Mouse (Mus musculus) stomach, postnatal 0 days (tissue): ENCODE results near the gene Med10. TPM values are rescaled to one million over a fixed set of nuclear protein-coding genes. Genes with fewer than 3 reads are reported as not detected.

ENCODE experiments used
- ATAC-seq: fragments of 200-750 bp; cut with Nextera tagmentation; 2 replicates; pipeline ENCODE4 v1.8.0; 2017; ENCODE audit not compliant: low FRiP score, low TSS enrichment
- DNase-seq: peaks from one replicate; pipeline ENCODE4 v3.0.0-alpha.2; 2016; ENCODE audit warnings: low spot score
- H3K27ac ChIP-seq: fragments of 300-500 bp; sonication (generic); replicated peaks from 2 replicates; pipeline ENCODE4 v1.5.1; 2014; ENCODE audit warnings: mild to moderate bottlenecking, control low read depth
- H3K27me3 ChIP-seq: fragments of 300-500 bp; sonication (generic); 2 replicates; pipeline ENCODE4 v1.6.1; 2014; ENCODE audit warnings: low read length; ENCODE audit not compliant: control insufficient read depth, insufficient read depth
- H3K36me3 ChIP-seq: fragments of 300-500 bp; sonication (generic); 2 replicates; pipeline ENCODE4 v1.6.1; 2014; ENCODE audit warnings: low read length, mixed read lengths; ENCODE audit not compliant: control insufficient read depth, insufficient read depth
- H3K4me1 ChIP-seq: fragments of 300-500 bp; sonication (generic); replicated peaks from 2 replicates; pipeline ENCODE4 v1.6.1; 2014; ENCODE audit warnings: antibody characterized with exemption; ENCODE audit not compliant: control insufficient read depth, insufficient read depth
- H3K4me2 ChIP-seq: fragments of 300-500 bp; sonication (generic); replicated peaks from 2 replicates; pipeline ENCODE4 v1.6.1; 2014; ENCODE audit warnings: low read depth, mild to moderate bottlenecking, control low read depth, moderate library complexity
- H3K4me3 ChIP-seq: fragments of 300-500 bp; sonication (generic); 2 replicates; pipeline ENCODE4 v1.5.1; 2014; ENCODE audit warnings: low read depth, low read length, control low read depth
- H3K9ac ChIP-seq: fragments of 300-500 bp; sonication (generic); 2 replicates; pipeline ENCODE4 v1.6.1; 2014; ENCODE audit warnings: mild to moderate bottlenecking, low read length, control low read depth, mixed read lengths
- H3K9me3 ChIP-seq: fragments of 300-500 bp; sonication (generic); 2 replicates; pipeline ENCODE4 v1.6.1; 2016; ENCODE audit warnings: low read length; ENCODE audit not compliant: control insufficient read depth
- CTCF ChIP-seq: IDR thresholded peaks from 2 replicates; pipeline ENCODE4 v1.5.1; 2016; ENCODE audit warnings: antibody characterized with exemption, low read depth, mild to moderate bottlenecking, moderate library complexity
- EP300 ChIP-seq: optimal IDR thresholded peaks from 2 replicates; pipeline ENCODE3; 2016; ENCODE audit warnings: antibody characterized with exemption
- WGBS: fragments of 180-500 bp; shearing (Covaris S2); extraction: QIAGEN DNeasy Blood & Tissue Kit; methylation state at CpG from one replicate; pipeline ENCODE4 v1.1.7; 2014; 5-methylcytosine and 5-hydroxymethylcytosine counted together
- polyA plus RNA-seq: library from polyadenylated mRNA; unstranded; fragments of >200 nt; fragmentation: Nextera tagmentation; extraction: Ambion mirVana; gene quantifications from 2 replicates; pipeline ENCODE4 v1.2.1, GENCODE M21; 2015

Gene Med10
- polyA plus RNA-seq, 1 experiment from 2014 or later: 102 TPM

DNA sequence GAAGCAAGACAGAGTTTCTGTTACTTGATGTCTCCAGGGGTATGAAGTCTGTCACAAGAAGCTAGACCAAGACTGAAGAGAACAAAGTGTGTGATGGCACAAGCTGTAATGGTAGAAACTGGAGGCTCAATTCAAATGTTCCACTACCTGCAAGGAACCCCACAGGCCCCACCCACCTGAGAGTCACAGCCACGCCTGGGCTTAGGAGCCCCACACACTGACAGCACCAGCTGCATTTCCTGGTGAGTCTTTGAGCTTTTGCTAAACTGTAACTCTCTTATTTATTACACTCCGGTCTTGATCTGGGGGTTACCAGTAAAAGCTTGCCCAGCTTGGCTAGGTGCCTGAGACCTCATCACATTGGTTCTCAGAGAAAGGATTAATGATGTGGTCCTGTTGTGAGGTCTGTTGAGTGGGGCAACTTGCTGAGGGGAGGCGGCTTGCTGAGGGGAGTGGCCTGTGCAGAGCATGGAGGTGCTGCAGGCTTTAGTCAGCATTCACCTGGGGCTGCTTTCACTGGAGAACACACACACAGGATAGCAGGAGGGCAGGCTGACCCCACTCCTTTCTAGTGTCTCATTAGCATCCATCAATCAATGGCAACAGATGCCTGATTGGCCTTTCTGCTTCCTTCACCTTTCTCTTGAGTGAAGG is 19.1 kb downstream of the Med10 start:
- WGBS: 23% methylated on average over 3 of the region's 3 CpGs
- TF ChIP-seq EP300: no peak
- no peak for TF ChIP-seq CTCF
- ATAC-seq: no peak

DNA sequence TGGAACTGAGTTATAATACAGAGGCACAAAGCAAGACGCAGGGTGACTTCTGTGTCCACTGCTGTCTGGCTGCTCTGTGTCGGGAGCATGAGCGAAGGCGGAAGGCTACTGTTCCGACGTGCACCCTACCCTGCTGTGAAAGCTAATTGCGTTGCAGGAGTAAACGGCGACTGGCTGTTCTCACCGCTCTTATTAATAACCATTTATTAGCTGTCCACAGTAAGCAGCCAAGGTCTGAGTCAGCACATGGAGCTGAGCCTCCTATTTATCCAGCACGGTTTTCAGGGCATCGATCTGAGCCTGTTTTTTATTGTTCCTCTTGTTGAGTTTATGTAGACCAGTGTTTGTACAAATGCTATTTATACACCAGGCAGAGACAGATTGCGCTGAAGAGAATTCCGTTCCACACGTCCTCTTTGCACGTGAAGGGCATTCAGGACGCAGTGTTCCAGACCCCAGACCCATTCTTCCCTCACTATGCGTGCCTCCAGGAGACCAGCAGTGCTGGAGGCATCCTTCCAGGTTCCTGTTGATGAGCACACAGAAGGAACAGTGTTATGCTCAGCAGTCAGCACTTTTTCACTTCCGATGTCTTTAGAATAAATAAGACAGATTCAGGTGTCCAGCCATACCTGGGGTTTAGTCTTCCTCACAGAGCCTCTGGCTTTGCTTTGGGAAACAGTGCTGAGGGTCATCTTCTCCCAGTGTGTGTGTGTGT is 21.9 kb downstream of the Med10 start:
- 38% methylated on average over 19 of the region's 19 CpGs for WGBS
- H3K4me1 ChIP-seq: no peaks in the 10 kb centered on the region
- no peaks in the 10 kb centered on the region for H3K27me3 ChIP-seq
- no peaks in the 10 kb centered on the region for H3K36me3 ChIP-seq
- H3K9me3 ChIP-seq: no peaks in the 10 kb centered on the region
- ATAC-seq: no peak
- no peak for TF ChIP-seq EP300
- TF ChIP-seq CTCF: no peak
- DNase-seq: no peak
- no peak overlapping the region for H3K4me3 ChIP-seq
- H3K4me2 ChIP-seq: no peak overlapping the region
- H3K9ac ChIP-seq: no peak overlapping the region
- no peak overlapping the region for H3K27ac ChIP-seq

More for the DNA sequence above, 19.1 kb downstream of the Med10 start:
- DNase-seq: peak; percentile 30
- no peaks in the 10 kb centered on the region for H3K9me3 ChIP-seq
- H3K36me3 ChIP-seq: peaks cover 6% of the 10 kb centered on the region; the same call in 1 of the 2 replicates
- H3K4me3 ChIP-seq: no peak overlapping the region
- no peaks in the 10 kb centered on the region for H3K4me1 ChIP-seq
- H3K27me3 ChIP-seq: no peaks in the 10 kb centered on the region
- H3K9ac ChIP-seq: no peak overlapping the region
- H3K27ac ChIP-seq: no peak overlapping the region
- no peak overlapping the region for H3K4me2 ChIP-seq

GRCm38 (mm10) chr13:69825396-69826095 is 23.4 kb downstream of the Med10 start:
- no peak for TF ChIP-seq CTCF
- TF ChIP-seq EP300: no peak
- H3K4me2 ChIP-seq: no peak overlapping the region
- H3K4me3 ChIP-seq: no peak overlapping the region
- H3K27me3 ChIP-seq: no peaks in the 10 kb centered on the region
- no peak overlapping the region for H3K27ac ChIP-seq
- DNase-seq (no peak), ATAC-seq (no peak)
- no peaks in the 10 kb centered on the region for H3K36me3 ChIP-seq
- no peaks in the 10 kb centered on the region for H3K9me3 ChIP-seq
- WGBS: 19% methylated on average over 8 of the region's 8 CpGs
- no peak overlapping the region for H3K9ac ChIP-seq
- no peaks in the 10 kb centered on the region for H3K4me1 ChIP-seq

GRCm38 (mm10) chr13:69830606-69831005 is 28.4 kb downstream of the Med10 start:
- Histone ChIP-seq H3K4me1 (no peaks in the 10 kb centered on the region), H3K27ac (no peak overlapping the region), H3K4me3 (no peak overlapping the region), H3K36me3 (no peaks in the 10 kb centered on the region), H3K9ac (no peak overlapping the region), H3K4me2 (no peak overlapping the region), H3K27me3 (no peaks in the 10 kb centered on the region), H3K9me3 (no peaks in the 10 kb centered on the region)
- no peak for DNase-seq
- ATAC-seq: no peak
- TF ChIP-seq CTCF: no peak
- WGBS: 86% methylated on average over 8 of the region's 8 CpGs

GRCm38 (mm10) chr13:69832578-69832977 is 30.4 kb downstream of the Med10 start:
- Histone ChIP-seq H3K9ac (no peak overlapping the region), H3K4me3 (no peak overlapping the region), H3K4me2 (no peak overlapping the region), H3K4me1 (no peaks in the 10 kb centered on the region), H3K36me3 (no peaks in the 10 kb centered on the region), H3K27me3 (no peaks in the 10 kb centered on the region), H3K9me3 (no peaks in the 10 kb centered on the region), H3K27ac (no peak overlapping the region)
- DNase-seq: no peak
- TF ChIP-seq CTCF (no peak), EP300 (no peak)
- 85% methylated on average over 9 of the region's 9 CpGs for WGBS
- no peak for ATAC-seq

GRCm38 (mm10) chr13:69833416-69833815 is 31.2 kb downstream of the Med10 start:
- H3K4me3 ChIP-seq: no peak overlapping the region
- no peaks in the 10 kb centered on the region for H3K36me3 ChIP-seq
- no peak overlapping the region for H3K9ac ChIP-seq
- H3K9me3 ChIP-seq: no peaks in the 10 kb centered on the region
- no peak overlapping the region for H3K27ac ChIP-seq
- ATAC-seq (no peak), DNase-seq (no peak)
- WGBS: 86% methylated on average over 11 of the region's 11 CpGs
- H3K4me2 ChIP-seq: no peak overlapping the region
- H3K27me3 ChIP-seq: no peaks in the 10 kb centered on the region
- H3K4me1 ChIP-seq: no peaks in the 10 kb centered on the region
- TF ChIP-seq CTCF (no peak), EP300 (no peak)
